Mouse (Mus musculus) lung, embryonic 16.5 days (tissue): ENCODE results near the gene Aes. TPM values are rescaled to one million over a fixed set of nuclear protein-coding genes. Genes with fewer than 3 reads are reported as not detected.
A peak's percentile ranks its signal among the peaks of the same experiment; 100 is the strongest.

Experiments used
- ATAC-seq: fragments of 200-750 bp; cut with Nextera tagmentation; 2 replicates; pipeline ENCODE4 v1.8.0; 2017; ENCODE audit warnings: low read depth, mild to moderate bottlenecking, moderate library complexity
- H3K27ac ChIP-seq: fragments of 300-500 bp; sonication (generic); 2 replicates; pipeline ENCODE4 v1.5.1; 2014; ENCODE audit warnings: mild to moderate bottlenecking, control low read depth, low read length
- H3K27me3 ChIP-seq: fragments of 300-500 bp; sonication (generic); 2 replicates; pipeline ENCODE4 v1.6.1; 2014; ENCODE audit warnings: low read depth, low read length, mixed read lengths; ENCODE audit not compliant: control insufficient read depth, insufficient read depth
- H3K36me3 ChIP-seq: fragments of 300-500 bp; sonication (generic); 2 replicates; pipeline ENCODE4 v1.6.1; 2014; ENCODE audit warnings: low read length; ENCODE audit not compliant: control insufficient read depth, insufficient read depth
- H3K4me1 ChIP-seq: fragments of 300-500 bp; sonication (generic); replicated peaks from 2 replicates; pipeline ENCODE4 v1.6.1; 2014; ENCODE audit warnings: low read length, mixed read lengths; ENCODE audit not compliant: control insufficient read depth, insufficient read depth
- H3K4me2 ChIP-seq: fragments of 300-500 bp; sonication (generic); 2 replicates; pipeline ENCODE4 v1.6.1; 2014; ENCODE audit warnings: low read depth, low read length, control low read depth
- H3K4me3 ChIP-seq: fragments of 300-500 bp; sonication (generic); 2 replicates; pipeline ENCODE4 v1.5.1; 2014; ENCODE audit warnings: mild to moderate bottlenecking, low read length, control low read depth
- H3K9ac ChIP-seq: fragments of 300-500 bp; sonication (generic); 2 replicates; pipeline ENCODE4 v1.6.1; 2014; ENCODE audit warnings: low read length, control low read depth
- H3K9me3 ChIP-seq: fragments of 300-500 bp; sonication (generic); 2 replicates; pipeline ENCODE4 v1.6.1; 2016; ENCODE audit warnings: low read length; ENCODE audit not compliant: control insufficient read depth
- WGBS: fragments of 180-500 bp; shearing (Covaris S2); extraction: QIAGEN DNeasy Blood & Tissue Kit; methylation state at CpG from one replicate; pipeline ENCODE4 v1.1.7; 2014; 5-methylcytosine and 5-hydroxymethylcytosine counted together
- polyA plus RNA-seq: library from polyadenylated mRNA; unstranded; fragments of >200 nt; fragmentation: Nextera tagmentation; extraction: Ambion mirVana; gene quantifications from 2 replicates; pipeline ENCODE4 v1.2.1, GENCODE M21; 2015

Gene Aes
- polyA plus RNA-seq, 1 experiment from 2014 or later, result 416 TPM

DNA sequence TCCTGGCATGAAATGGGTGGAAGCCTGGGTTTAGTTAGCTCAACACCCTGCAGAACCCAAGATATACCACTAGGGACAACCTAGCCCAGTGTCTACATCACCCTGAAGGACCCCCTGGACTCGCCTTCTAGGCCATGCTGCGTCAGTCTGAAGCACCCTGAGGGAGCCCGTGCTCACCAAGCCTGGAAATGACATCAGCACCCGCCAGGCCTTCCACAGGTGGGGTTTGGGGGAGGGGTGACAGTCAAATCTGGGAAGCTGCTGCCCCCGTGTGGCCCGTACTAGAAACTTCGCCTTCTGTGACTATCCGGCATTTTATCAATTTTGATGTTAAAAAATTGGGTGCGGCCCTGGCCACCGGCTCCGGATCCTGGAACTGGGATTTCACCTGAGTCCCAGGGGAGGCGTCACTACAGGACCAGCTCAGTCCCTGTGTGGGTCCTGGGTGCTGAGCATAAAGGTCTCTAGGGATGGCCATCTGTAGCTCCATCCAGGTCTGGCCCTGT lies 7.6 kb upstream of the Aes start:
- Histone ChIP-seq H3K27ac (peak overlapping the region; percentile 40; the same call in 1 of the 2 replicates), H3K9ac (peak overlapping the region; percentile 25; the same call in 1 of the 2 replicates), H3K4me2 (no peak overlapping the region), H3K27me3 (no peaks in the 10 kb centered on the region), H3K36me3 (no peaks in the 10 kb centered on the region), H3K4me1 (no peaks in the 10 kb centered on the region), H3K9me3 (0 out of 2 replicates have a peak, but pooled peaks cover 2% of the 10 kb centered on the region), H3K4me3 (no peak overlapping the region)
- 2% methylated on average over 12 of the region's 12 CpGs for WGBS
- peak; percentile 93 for ATAC-seq

DNA sequence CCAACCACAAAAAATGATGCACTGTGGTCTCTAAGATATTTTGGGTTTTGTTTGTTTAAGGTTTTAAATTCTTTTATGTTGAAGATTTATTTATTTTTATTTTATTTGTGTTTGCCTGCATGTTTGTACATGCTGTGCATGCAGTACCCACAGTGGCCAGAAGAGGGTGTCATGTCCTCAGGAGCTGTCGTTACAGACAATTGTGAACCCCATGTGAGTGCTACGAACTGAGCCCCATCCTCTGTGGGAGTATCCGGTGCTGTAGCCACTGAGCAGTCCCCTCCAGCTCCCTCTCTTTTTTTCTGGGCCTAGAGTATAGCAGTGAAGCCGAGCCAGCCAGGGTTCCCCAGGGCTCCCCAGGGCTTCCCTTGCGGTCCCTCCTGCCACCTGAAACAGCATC lies 6.1 kb upstream of the Aes start:
- Histone ChIP-seq H3K27me3 (no peaks in the 10 kb centered on the region), H3K4me3 (no peak overlapping the region), H3K27ac (no peak overlapping the region), H3K36me3 (no peaks in the 10 kb centered on the region), H3K4me1 (no peaks in the 10 kb centered on the region), H3K9me3 (0 out of 2 replicates have a peak, but pooled peaks cover 2% of the 10 kb centered on the region), H3K4me2 (no peak overlapping the region), H3K9ac (no peak overlapping the region)
- 86% methylated on average over 5 of the region's 5 CpGs for WGBS
- ATAC-seq, result no peak

DNA sequence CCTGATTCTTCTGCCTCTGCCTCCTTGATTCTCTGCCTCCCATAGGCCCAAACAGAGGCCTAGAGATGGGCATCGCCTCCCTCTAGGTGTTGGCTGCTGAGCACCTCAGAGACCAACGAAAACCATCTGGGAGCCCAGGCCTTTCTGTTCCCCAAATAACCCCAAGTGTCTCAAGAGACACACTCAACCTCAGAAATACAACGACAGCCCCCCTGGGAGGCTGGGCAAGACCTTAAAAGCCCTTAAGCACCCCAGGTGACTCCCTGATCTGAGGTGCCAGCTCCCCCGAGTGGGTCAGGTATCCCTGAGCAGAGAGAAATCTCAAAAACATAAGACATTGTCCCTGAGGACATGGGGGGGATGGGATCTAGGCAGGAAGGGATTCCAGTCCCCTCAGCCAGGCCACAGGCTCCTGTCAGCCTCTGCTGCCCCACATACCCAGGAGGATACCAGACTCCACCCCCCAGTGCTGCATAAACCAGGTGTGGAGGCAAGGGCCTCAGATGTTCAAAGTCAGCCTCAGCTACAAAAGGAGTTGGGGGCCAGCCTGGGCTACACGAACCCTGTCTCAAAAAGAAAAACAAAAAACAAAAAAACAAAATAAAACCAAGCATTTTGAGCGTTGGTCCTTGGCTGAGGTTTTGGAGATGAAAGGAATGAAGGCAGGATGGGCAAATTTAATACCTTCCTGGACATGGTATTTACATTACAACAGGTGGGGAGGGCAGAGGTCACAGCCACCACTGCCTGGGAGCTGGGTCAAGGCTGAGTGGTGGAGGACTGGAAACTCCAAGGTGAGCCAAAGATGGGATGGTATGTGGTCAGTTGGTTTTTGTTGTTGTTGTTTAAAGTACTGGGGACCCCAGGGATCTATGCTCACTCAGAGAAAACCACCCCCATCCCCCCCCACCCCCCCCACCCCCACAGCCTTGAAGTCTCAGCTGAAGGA lies 5.2 kb upstream of the Aes start:
- no peak overlapping the region for H3K4me2 ChIP-seq
- H3K9me3 ChIP-seq, result 0 out of 2 replicates have a peak, but pooled peaks cover 2% of the 10 kb centered on the region
- WGBS, result 73% methylated on average over 6 of the region's 6 CpGs
- H3K9ac ChIP-seq, result no peak overlapping the region
- no peak overlapping the region for H3K4me3 ChIP-seq
- ATAC-seq, result no peak
- H3K4me1 ChIP-seq, result no peaks in the 10 kb centered on the region; the same call in 1 of the 2 replicates
- H3K27ac ChIP-seq, result no peak overlapping the region
- no peaks in the 10 kb centered on the region for H3K27me3 ChIP-seq
- no peaks in the 10 kb centered on the region for H3K36me3 ChIP-seq

DNA sequence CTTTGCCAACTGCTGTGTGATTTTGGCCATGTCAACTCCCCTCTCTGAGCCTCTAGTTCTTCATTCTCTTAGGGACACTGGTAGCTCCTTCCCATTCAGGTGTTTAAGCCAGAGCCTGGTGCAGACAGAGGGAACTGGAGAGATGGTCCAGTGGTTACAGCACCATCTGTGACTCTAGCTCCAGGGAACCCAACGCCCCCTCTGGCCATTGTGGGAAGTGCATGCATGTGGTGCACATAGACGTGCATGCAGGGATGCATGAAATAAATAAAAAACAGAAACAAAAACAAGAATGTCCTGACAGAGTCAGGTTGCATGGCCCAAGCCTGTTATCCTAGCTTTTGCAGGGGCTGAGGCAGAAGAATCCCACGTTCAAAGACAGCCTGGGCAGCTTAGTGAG lies 3.0 kb upstream of the Aes start:
- ATAC-seq, result no peak
- H3K4me2 ChIP-seq, result no peak overlapping the region
- H3K36me3 ChIP-seq, result no peaks in the 10 kb centered on the region
- no peak overlapping the region for H3K27ac ChIP-seq
- H3K9ac ChIP-seq, result no peak overlapping the region
- 66% methylated on average over 3 of the region's 3 CpGs for WGBS
- 0 out of 2 replicates have a peak, but pooled peaks cover 2% of the 10 kb centered on the region for H3K9me3 ChIP-seq
- H3K4me1 ChIP-seq, result peaks cover 7% of the 10 kb centered on the region
- H3K4me3 ChIP-seq, result no peak overlapping the region
- no peaks in the 10 kb centered on the region for H3K27me3 ChIP-seq

DNA sequence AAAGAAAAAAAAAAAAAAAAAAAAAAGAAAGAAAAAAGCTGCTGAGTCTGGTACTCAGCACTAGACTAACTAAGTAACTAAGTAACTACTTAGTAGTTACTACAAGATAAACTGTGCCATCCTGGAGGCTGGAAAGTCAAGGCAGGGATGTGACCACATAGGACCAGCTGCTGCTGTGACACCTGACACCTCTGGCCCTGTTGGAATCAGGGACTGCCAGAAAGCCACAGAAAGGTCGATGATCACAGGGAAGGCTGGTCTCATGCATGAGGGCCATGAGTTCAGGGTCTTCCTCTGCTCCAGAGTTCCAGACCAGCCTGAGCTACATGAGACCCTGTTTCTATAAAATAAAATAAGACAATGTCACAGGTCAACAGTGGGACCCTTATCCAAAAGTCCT lies 1.8 kb upstream of the Aes start:
- no peak for ATAC-seq
- 38% methylated on average over 1 of the region's 1 CpGs for whole genome bisulfite sequencing
- H3K36me3 ChIP-seq, result 0 out of 2 replicates have a peak, but pooled peaks cover 2% of the 10 kb centered on the region

DNA sequence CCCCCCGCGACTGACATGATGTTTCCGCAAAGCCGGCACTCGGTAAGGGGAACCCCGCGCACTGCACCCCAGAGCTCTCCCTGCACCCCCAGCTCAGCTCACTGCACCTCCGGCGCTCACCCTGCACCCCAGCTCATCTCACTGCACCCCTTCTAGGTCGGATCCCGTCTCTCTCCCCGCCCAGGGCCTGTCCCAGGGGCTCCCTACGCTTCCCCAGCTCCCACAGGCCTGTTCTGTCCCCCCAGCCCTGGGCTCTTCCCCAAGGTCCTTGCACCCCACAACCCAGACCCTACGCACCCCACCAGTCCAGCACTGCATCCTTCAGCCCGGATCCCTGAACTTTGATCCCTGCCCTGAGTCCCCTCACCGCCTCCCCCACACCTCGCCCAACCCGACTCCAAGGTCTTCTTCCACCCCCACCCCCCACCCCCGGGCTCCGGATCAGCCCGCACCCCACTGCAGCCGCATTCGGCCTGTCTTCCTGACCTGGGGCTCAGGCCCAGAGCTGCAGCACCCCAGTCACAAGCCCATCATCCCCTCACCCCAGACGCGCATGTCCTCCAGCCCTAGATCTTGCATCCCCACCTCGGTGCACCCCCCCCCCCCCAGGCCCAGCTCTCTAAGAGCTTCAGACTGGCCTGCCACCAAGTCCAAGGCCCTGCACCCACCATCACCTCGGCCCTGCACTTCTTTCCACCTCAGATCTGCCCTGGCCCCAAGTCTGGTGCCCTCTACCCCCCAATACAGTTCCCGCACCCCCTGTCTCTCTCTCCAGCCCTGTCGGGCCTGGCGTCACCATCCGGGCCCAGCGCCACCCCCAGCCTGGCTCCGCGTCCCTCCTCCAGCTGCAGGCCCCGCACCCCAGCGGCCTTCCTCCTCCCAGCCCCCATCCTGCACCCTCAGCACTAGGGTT lies 595 bp downstream of the Aes start:
- WGBS, result under 1% methylated on average over 27 of the region's 36 CpGs
- peaks cover 41% of the 10 kb centered on the region for H3K4me1 ChIP-seq

More for the DNA sequence above, 1.8 kb upstream of the Aes start:
- H3K27ac ChIP-seq, result no peak overlapping the region
- H3K4me2 ChIP-seq, result no peak overlapping the region
- no peak overlapping the region for H3K9ac ChIP-seq
- 0 out of 2 replicates have a peak, but pooled peaks cover 2% of the 10 kb centered on the region for H3K9me3 ChIP-seq
- peaks cover 18% of the 10 kb centered on the region for H3K4me1 ChIP-seq
- H3K4me3 ChIP-seq, result no peak overlapping the region
- H3K27me3 ChIP-seq, result no peaks in the 10 kb centered on the region

DNA sequence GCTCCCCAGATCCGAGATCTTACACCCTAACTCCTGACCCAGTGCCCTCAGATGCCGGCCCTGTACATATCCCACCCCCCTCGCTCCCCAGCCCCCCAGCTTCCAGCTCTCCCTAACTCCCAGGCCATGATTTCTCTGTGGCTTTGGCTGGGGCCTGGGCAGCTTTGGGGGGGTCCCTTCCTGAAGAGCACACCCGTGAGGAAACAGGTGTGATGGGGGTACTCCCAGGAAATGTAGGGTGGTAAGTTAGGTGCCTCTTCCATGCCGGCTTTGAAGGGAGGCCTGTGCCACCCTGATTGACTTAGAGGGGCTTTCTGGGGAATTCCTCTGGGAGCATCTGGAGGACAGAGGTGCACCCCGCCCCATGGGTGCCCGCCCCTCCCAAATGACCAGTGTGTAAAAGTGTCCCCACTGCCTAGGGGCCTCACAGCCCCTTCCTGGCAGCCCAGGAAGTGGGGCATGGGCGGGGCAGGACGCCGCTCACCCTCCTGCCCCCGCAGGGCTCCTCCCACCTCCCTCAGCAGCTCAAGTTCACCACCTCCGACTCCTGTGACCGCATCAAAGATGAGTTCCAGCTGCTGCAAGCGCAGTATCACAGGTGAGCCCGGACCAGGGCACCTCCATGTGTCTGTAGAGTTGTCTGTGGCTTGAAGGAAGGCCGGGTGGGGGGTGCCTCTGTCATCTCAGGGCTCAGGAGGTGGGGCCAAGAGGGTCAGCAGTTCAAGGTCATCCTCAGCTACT lies 1.6 kb downstream of the Aes start:
- Histone ChIP-seq H3K27ac (peak overlapping the region; percentile 94), H3K36me3 (peaks cover 14% of the 10 kb centered on the region), H3K27me3 (no peaks in the 10 kb centered on the region), H3K9ac (peak overlapping the region; percentile 100), H3K4me3 (peak overlapping the region; percentile 93), H3K4me2 (peak overlapping the region; percentile 99), H3K9me3 (no peaks in the 10 kb centered on the region), H3K4me1 (peaks cover 46% of the 10 kb centered on the region)
- ATAC-seq, result no peak; the same call in 1 of the 2 replicates
- WGBS, result 8% methylated on average over 16 of the region's 16 CpGs

More for the DNA sequence above, 595 bp downstream of the Aes start:
- peak overlapping the region; percentile 99 for H3K4me2 ChIP-seq
- peak overlapping the region; percentile 100 for H3K9ac ChIP-seq
- peak overlapping the region; percentile 94 for H3K27ac ChIP-seq
- peak; percentile 39 for ATAC-seq
- no peaks in the 10 kb centered on the region for H3K27me3 ChIP-seq
- peak overlapping the region; percentile 93 for H3K4me3 ChIP-seq
- H3K36me3 ChIP-seq, result peaks cover 4% of the 10 kb centered on the region; the same call in 1 of the 2 replicates
- no peaks in the 10 kb centered on the region for H3K9me3 ChIP-seq

DNA sequence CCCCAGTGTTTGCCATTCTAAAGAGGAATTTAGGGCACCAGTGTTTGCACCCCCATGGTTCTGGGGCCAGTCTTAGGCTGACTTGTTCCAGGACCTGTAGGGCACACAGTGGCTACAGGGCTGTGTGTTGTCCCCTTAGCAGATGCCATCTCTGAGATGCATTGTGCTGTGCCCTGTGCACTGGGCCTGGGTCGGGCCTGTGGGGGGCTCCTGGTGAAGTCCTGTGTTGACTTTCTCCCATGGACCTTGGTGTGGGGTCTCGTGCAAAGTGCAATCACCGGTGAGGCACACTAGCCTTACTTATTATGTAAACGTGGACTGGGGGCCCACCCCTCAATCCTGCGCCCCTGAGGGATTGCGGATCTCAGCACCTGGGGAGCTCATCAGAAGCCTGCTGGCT lies 3.1 kb downstream of the Aes start:
- H3K36me3 ChIP-seq, result peaks cover 24% of the 10 kb centered on the region
- no peaks in the 10 kb centered on the region for H3K9me3 ChIP-seq
- H3K27ac ChIP-seq, result no peak overlapping the region
- 68% methylated on average over 6 of the region's 6 CpGs for WGBS
- peak overlapping the region; percentile 3; the same call in 1 of the 2 replicates for H3K9ac ChIP-seq
- H3K4me1 ChIP-seq, result peaks cover 46% of the 10 kb centered on the region
- ATAC-seq, result no peak
- 0 out of 2 replicates have a peak overlapping the region, but pooled peaks have one; percentile 21 for H3K4me2 ChIP-seq
- H3K27me3 ChIP-seq, result no peaks in the 10 kb centered on the region
- H3K4me3 ChIP-seq, result no peak overlapping the region
